Mouse (Mus musculus) right cerebral cortex, adult 2 months (tissue): Measurements from ENCODE around the gene Pou5f1.
"Not testable (repeated sequence)": the region's sequence is repeated elsewhere in the genome, so short reads cannot be mapped to it uniquely, and the experiment has no call there.

Source experiments
- DNase-seq, 2 experiments: peaks; one replicate each; pipeline ENCODE4 v3.0.0; 2021 to 2022; ENCODE audit warnings: low spot score in 2 of 2

Pou5f1 gene

GRCm38 (mm10) chr17:35505776-35506175, at the start of gene Pou5f1:
Pou5f1 (plus strand) TSS chr17:35506018.
- DNase-seq: no peak

DNA sequence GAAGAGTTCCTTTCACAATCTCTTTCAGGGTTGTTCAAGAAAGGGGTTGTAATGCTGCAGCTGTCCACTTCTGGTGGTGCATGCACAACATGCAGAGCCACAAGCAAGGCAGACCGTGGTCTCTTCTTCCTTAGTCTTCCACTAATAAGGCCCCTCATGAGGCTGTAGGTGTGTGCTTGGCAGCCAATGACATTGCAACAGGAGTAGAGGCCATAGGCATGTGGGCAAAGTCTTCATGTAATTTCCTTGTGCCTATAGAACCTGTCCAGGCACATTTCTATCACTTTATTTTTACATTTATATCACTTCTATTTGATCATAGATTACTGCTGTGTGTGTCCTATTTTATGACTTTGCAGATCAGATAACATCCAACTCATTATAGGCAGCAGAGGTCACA, 47.6 kb upstream of the Pou5f1 start:
- not testable (repeated sequence) for DNase-seq

- not testable (repeated sequence) for DNase-seq
These were observed 45.1 kb upstream of the Pou5f1 start for GRCm38 (mm10) chr17:35460513-35461341.

DNA sequence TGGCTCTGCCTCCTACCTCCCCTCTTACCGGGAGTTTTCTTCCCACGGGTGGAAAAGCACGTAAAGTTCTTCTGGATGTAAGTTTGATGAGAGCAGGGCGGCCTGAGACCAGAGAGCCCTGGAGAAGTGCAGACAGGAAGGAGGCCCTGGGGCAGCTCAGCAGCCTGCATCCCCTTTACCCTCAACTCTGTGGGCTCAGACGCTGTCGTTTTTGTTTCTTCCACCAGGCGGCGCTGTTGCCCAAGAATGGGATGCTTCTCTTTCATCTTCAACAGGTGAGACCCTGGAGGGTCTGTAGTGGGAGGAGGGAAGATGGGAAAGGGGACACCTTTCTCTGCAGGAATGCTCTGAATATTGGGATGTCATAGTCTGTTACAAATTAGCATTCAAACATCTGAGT, 40.2 kb upstream of the Pou5f1 start:
- not testable (repeated sequence) for DNase-seq

DNA sequence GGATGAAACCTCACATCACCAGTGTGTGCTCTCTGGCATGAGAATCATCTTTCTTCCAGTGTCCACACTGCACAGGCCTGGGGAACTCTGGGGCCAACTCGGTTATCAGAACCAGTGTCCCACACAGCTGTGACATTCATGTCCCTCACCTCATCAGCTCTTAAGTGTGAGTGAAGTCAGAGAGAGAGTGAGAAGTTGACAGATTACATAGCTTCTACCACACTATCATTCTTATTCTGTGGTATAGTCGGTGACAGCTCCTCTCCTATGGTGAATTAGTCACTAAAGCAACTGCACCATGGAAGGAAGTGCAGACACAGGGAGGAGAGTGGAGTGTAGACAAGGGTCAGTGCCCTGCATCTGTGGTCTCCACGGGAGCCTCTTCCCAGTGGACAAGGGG, 36.9 kb upstream of the Pou5f1 start:
- not testable (repeated sequence) for DNase-seq

DNA sequence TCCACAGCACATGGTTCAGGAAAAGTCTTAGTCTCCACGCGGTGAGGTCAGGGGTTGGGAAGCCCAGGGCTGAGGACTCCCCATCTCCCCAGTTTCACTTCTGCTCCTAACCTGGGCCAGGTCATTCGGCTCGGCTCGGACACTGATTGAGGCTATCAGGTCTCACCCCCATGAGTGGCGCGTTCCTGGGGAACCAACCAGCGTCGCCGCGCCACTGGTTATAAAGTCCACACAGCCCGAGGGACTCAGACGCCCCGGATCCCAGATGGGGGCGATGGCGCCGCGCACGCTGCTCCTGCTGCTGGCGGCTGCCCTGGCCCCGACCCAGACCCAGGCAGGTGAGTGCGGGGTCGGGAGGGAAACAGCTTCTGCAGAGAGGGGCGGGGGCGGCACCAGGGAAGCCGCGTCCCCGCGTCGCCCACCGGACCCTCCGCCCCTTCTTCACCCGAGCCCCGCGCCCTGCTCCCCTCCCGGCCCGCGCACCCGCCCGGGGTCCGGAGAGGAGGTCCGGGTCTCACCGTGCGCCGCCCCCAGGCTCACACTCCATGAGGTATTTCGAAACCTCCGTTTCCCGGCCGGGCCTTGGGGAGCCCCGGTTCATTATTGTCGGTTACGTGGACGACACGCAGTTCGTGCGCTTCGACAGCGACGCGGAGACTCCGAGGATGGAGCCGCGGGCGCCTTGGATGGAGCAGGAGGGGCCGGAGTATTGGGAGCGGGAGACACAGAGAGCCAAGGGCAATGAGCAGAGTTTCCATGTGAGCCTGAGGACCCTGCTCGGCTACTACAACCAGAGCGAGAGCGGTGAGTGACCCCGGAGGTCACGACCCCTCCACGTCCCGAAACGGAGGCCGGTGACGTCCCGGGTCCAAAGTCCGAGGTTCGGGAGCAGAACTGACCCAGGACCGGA, 35.7 kb upstream of the Pou5f1 start, which contains the start of gene H2-Q10:
Gene H2-Q10 (plus strand): TSS at position 248 of the 910 bp plus-strand sequence.
- DNase-seq: no peak

DNA sequence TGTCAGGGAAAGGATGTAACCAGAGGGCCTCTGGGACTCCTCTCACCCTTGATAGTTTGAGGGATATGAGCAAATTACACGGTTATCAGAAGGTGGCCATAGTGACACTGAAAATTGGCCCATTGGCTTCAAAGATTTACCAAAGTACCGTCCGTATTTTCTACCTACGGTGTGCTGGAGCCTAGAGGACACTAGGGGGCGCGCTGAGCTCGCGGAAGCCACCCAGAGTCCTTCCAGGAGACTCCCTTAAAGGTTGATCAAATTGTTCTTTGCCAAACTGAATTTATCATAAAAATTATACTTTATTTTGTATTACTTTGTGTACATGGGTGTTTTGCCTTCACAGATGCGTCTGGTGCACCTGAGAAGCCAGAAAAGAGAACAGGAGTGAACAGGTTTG, 21.8 kb upstream of the Pou5f1 start:
- peak; percentile 66 to 68 for DNase-seq

DNA sequence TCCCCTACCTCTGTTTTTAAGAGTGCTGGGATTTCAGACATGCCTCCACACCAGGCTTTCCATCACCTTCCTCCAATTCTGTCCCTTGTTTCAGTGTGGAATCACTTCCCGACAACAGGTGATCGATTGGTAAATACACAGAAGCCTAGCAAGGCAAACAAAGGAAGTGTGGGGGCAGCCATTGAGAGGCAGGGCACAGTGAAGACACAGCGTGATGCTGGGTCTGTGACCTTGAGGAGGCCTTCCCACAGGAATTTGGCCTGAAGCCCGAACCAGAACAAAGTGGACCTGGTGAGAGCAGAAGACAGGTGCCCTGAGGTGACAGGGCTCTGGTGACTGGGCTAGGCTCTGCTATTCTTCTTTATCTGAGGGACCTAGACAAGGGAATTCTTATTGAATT, 20.1 kb upstream of the Pou5f1 start:
- DNase-seq: no peak

DNA sequence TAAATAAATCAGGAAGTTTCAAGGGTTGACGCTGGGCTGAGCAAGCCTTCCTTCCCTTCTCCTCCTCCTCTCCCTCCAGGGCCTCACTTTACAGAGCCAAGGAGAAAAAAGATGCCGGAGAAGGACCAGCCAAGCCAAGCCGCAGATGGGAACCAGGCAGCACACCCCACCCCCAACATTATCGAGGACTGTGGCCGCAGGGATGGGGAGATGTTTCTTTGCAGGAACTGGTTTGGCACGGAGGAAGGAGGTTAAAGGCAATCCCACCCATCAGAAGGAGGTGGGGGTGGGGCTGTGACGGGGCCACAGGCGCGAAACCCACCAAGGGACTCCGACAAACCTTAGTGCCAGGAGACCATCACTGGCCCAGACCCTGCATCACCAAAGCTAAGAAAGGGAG, 19.1 kb upstream of the Pou5f1 start:
- DNase-seq: no peak

GRCm38 (mm10) chr17:35488041-35488440, 17.8 kb upstream of the Pou5f1 start:
- DNase-seq: no peak

DNA sequence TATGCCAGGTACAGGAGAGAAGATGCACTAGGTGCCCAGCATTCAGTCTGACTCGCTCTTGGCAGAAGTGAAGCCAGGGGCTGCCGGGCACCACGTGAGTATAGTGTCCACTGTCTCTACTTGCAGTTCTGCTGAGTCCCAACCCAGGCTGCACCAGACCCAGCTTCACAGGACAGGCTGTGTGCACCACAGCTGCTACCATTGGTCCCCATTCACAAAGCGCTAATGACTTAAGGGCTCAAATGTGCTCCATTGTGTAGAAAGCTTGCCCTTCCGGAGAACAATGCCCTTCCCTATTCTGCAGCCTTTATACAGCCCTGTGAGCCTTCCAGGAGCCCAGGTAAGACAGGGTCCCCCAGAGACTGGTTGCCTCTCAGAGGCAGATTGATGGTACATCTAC, 15.5 kb upstream of the Pou5f1 start:
- DNase-seq: no peak

- no peak for DNase-seq
These were observed 8.7 kb upstream of the Pou5f1 start for GRCm38 (mm10) chr17:35497124-35497523.

DNA sequence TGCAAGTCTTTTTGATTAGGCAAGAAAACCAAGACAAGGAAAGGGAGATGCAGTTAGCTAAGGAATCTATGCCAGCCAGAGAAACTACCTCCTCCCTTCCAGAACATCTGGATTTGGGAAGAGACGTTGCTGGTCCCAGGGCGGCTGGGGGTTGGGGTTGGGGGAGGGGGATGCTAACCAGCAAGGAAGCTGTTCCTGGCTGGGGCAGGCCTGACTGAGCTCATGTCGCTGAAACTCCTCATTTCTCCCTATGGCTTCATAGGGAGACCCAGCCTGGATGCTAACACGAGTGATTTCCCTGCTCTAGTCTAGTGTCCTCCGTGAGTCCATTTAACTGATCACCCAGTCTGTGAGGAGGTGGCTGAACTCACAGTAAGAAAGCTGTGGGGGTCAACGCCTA, 3.6 kb upstream of the Pou5f1 start:
- DNase-seq: no peak

GRCm38 (mm10) chr17:35502762-35503161, 3.1 kb upstream of the Pou5f1 start:
- DNase-seq: no peak

- no peak for DNase-seq
These were observed 2.0 kb upstream of the Pou5f1 start for GRCm38 (mm10) chr17:35503849-35504248.

GRCm38 (mm10) chr17:35504628-35505481, 963 bp upstream of the Pou5f1 start:
- no peak for DNase-seq

DNA sequence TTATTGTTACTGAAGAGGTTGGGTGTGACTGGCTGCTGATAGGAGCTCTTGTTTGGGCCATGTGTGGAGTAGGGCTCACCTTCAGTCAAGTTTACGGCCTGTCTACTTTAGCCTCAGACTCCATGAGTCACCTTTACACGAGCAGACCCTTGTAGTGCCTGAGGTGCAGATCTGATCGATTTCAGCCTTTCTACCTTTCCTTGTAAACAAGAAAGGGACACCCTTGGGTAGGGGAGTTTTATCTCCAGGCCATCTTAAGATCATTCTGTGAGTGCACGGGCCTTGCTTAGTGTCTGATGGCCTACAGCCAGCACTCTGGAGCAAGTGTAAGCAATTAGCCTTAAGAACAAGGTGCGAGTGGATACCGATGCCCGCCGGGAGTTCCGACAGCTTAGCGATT, 1.1 kb downstream of the Pou5f1 start:
- DNase-seq: no peak

DNA sequence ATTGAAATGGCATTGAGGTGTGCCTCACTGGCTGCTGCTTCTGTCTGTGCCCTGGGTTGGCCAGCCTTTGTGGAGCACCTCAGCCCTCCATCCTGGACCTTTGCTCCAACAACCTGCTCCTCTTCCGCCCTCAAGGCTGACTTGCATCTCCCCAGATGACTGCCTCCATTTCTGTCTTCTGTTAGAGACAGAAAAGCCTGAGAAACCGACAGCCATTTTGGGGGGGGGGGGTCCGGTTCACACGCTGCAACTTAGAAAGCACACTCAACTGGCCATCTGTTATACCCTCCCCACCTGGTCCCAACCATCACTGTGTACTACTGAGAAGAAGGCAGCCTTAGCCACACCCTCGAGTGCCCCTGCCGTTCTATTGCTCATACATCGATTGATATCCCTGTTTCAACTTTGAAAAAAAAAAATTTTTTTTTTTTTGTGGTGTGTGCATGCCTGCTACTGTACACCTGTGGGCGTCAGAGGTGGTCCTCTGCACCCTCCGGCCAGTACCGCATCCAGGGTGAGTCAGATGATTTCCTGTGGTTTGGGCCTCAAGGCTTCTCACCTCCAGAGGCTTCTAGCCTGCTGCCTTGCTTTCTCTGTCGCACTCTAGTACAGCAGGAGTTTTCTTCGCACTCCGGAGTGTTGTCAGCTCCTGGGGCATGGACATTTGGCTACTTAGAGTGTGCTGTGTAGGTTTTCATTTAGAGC, 1.9 kb downstream of the Pou5f1 start:
- DNase-seq: no peak

DNA sequence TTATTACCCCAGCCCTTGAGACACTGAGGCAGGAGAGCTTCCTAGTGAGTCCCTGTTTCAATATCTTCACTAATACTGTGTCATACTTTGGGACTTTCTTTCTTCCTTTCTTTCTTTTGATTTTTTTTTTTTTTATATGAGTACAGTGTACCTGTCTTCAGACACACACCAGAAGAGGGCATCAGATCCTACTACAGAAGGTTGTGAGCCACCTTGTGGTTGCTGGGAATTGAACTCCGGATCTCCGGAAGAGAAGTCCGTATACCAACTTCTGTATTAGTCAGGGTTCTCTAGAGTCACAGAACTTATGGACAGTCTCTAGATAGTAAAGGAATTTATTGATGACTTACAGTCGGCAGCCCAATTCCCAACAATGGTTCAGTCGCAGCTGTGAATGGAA, 2.5 kb downstream of the Pou5f1 start:
- DNase-seq: not testable (repeated sequence)

GRCm38 (mm10) chr17:35509284-35509683, 3.5 kb downstream of the Pou5f1 start:
- DNase-seq: peak; percentile 28
